Mouse (Mus musculus): ENCODE data around the gene Abl2.

Abl2 gene

GRCm38 (mm10) chr1:156585512-156585911, 26.9 kb downstream of the Abl2 start:
- DNase-seq (ENCODE audit: low spot score) = no peak

GRCm38 (mm10) chr1:156589811-156590305, 31.3 kb downstream of the Abl2 start:
- no peak for DNase-seq (ENCODE audit: low spot score)

GRCm38 (mm10) chr1:156590357-156590756, 31.8 kb downstream of the Abl2 start:
- no peak for DNase-seq (ENCODE audit: low spot score)

DNA sequence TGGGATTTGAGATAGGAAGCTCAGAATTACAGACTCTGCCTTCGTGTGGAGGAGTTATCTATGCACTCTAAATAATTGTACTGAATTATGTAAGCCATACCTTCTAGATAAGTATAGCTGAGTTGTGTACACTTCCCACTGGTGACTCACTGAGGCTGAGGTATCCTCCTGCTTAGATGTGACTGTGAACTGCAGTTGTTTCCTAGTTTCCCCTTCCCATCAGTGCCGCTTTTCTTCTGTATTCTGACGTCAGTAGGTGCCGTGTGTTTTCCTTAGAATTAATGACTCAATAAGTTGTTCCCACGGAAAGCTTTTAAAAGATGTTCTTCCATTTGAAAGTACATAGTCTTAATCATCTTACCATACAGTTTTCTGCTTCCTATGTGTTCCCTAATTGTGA, 34.7 kb downstream of the Abl2 start:
- DNase-seq (ENCODE audit: low spot score) = no peak

- DNase-seq (ENCODE audit: low spot score) = no peak
Measured at GRCm38 (mm10) chr1:156597089-156597488, 38.5 kb downstream of the Abl2 start.

DNA sequence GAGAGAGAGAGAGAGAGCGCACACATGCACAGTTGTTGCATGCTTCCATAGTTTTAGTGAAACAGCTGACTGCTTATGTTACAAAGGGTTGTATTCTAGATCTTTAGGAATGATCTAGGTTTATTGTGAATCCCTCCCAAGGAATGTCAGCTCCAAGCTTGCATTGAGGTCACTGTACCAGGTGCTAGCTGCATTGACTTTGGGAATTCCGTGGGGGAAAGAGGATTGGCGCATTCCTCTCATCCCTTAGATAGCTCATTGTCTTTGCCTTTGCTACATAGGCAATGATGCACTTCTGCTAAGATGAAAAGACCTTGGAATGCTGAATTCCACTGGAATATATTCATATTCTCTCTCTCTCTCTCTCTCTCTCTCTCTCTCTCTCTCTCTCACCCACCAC, 44.0 kb downstream of the Abl2 start:
- no peak for DNase-seq (ENCODE audit: low spot score)

GRCm38 (mm10) chr1:156605094-156605866, 46.7 kb downstream of the Abl2 start:
- no peak for DNase-seq (ENCODE audit: low spot score)

GRCm38 (mm10) chr1:156605940-156606339, 47.4 kb downstream of the Abl2 start:
- DNase-seq (ENCODE audit: low spot score) = no peak

GRCm38 (mm10) chr1:156608496-156608895, 49.9 kb downstream of the Abl2 start:
- no peak for DNase-seq (ENCODE audit: low spot score)

DNA sequence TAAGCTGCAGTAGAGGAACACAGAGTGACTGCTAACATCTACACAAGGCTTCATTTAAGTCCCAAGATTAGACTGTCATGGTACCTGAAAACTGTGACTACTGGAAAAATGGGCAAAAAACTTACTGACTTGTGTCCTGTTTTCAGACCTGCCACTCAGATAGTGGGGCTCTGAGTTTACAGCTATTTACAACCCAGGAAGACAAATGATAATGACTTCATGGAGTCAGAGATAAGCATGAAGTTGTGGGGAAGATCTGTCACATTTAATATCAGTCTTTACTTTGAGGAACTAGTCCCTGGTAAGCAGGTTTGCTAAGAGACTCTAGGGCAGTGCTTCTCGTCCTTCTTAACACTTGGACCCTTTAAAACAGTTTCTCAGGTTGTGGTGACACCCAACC, 51.7 kb downstream of the Abl2 start:
- no peak for DNase-seq (ENCODE audit: low spot score)

- no peak for DNase-seq (ENCODE audit: low spot score)
Measured at GRCm38 (mm10) chr1:156613855-156614530, 55.4 kb downstream of the Abl2 start.

GRCm38 (mm10) chr1:156614710-156615109, 56.1 kb downstream of the Abl2 start:
- no peak for DNase-seq (ENCODE audit: low spot score)

- peak; percentile 38 for DNase-seq (ENCODE audit: low spot score)
Measured at GRCm38 (mm10) chr1:156615381-156616133, 57.0 kb downstream of the Abl2 start.

DNA sequence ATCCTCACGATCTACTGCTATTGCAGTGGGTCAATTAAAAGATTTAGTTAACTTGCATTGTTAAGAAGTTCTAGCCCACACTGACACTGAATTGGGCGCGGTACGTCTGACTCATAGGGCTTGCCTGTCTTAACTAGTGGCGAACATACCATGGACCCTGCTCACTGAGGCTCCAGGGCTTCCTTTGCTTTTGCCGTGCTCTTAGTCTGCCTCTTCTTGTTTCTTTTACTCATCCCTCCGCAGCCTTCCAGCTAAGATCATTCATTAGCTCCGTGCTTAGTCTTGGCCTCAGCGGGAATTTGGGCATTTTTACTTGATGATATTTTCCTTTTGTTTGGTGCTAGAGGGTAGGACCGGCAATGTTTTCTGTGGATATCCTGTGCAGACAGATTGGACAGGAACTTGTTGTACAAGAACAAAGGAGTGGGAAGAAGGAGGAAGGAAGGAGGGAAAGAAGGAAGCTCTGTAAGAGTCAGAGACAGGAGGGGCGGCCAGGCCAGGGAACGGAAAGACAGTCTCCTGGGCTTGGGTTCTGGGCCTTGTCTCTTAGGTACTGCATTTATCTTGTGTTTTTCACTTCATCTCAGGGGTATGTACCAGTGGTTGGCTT, 58.5 kb downstream of the Abl2 start:
- DNase-seq (ENCODE audit: low spot score) = no peak

DNA sequence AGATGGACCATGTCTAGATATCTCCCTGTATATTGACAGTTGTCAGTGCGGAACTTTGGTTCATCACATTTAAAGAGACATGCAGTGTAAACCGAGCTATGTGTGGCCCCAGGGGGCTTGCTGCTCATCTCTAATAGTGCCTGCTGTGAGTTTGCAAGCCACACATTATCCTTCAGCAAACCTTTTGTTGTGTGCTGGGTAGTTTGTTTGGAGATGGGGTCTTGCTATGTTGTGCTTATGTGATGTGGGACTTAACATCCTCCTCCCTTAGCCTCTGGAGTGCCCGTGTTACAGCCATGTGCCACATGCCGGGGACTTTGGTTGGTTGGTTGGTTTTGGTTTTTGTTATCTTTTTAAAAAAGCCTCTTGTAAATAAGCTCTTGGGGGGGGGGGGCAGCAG, 59.2 kb downstream of the Abl2 start:
- DNase-seq (ENCODE audit: low spot score) = no peak

GRCm38 (mm10) chr1:156620292-156620909, 61.8 kb downstream of the Abl2 start:
- DNase-seq (ENCODE audit: low spot score) = no peak

- DNase-seq (ENCODE audit: low spot score) = no peak
Measured at GRCm38 (mm10) chr1:156620951-156621350, 62.4 kb downstream of the Abl2 start.

DNA sequence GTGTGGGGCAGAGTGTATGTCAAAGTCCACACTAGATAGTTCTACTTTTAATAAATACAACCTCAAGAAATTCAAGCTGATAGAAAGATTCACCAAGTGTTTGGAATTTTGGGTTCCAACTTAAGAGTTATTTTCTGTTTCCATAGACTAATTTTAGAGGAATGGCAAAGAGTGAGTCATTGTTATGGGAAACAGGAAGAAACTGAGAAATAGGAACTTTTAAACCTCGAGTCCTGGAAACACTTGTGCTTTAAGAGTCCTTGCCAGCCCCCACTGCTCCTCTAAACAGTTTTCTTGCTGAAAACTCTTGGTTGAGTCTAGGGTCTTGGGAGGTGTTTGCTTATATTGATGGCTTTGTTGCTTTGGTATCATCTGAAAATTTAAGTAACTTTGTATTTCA, 65.6 kb downstream of the Abl2 start:
- DNase-seq (ENCODE audit: low spot score) = no peak

DNA sequence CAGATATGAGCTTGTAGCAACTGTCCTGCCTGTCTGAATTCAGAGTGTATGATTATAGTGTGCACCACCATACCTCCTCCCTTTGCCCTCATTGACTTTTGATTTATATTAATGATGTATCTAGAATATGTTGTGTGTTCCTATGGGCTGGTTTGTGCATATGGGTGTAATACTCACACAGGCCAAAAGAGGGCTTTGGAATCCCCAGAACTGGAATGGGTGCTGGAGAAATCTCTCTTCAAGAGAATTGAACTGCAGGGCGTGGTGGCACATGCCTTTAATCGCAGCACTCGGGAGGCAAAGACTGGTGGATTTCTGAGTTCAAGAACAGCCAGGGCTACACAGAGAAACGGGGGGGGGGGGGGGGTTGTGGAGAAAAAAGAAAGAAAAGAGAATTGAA, 68.1 kb downstream of the Abl2 start:
- no peak for DNase-seq (ENCODE audit: low spot score)

GRCm38 (mm10) chr1:156629984-156630383, 71.4 kb downstream of the Abl2 start:
- no peak for DNase-seq (ENCODE audit: low spot score)

DNA sequence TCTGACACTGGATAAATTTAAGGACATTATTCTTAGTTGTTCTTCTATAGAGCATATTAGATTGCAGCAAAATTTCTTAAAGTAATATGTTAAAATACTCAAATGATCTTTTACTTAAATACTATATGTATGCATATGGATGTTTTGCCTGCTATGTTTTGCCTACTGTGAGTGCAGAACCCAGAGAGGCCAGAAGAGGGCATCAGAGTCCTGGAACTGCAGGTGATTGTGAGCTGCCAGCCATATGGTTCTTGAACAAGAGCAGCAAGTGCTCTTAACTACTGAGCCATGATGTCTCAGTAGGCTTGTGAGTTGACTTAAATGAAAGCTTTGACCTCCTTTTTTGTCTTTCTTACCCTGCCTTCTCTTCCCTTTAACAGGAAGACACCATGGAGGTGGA, 72.4 kb downstream of the Abl2 start:
- no peak for DNase-seq (ENCODE audit: low spot score)

DNA sequence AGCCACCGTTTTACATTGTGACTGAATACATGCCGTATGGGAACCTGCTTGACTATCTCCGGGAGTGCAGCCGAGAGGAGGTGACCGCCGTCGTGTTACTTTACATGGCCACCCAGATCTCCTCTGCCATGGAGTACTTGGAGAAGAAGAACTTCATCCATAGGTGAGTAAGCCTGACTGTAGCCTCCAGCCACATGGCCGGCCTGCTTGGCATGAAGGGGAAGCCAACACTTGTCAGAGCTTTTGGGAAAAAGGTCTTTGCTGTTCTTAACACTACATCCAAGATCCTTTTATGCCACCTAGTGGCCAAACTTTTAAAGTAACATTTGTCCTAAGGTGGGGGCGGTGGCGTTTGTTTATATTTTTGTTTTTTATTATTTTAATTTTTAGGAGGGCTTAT, 74.5 kb downstream of the Abl2 start:
- no peak for DNase-seq (ENCODE audit: low spot score)
